Mouse (Mus musculus) thymus, postnatal 4 days (tissue): ENCODE measurements around the gene Zfp804a.

Source experiments
- DNase-seq: peaks from one replicate; pipeline ENCODE4 v3.0.0; 2021

The Zfp804a gene

DNA sequence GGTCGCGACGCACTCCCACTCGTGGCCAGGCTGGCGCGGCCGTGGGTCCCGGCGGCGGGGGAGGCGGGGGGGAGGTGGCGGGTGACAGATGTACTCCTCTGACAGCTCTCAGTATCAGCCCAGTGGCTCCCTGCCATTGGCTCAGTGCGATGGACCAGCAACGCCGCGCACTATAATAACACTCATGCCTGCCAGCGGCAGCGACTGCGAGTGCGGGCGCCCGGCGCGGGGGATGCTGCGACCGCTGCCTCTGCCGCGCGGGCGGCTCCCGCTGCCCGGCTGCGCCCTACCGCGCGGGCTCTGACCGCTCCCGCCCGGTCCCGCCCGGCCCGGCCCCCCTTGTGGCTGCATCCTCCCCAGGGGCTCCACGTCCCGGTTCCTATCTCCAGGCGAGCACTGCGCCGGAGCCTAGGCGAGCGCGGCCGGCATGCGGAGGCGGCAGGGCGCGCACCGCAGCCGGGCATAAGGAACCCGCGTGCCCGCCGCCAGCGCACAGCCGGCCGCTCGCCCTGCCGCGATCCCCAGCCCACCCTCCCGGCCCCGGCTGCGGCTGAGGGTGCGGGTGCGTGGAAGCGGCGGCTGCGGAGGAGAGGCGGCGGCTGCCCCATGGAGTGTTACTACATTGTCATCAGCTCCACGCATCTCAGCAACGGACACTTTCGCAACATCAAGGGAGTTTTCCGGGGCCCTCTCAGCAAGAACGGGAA lies at the start of gene Zfp804a:
Zfp804a (plus strand) TSS at position 38 of the 707 bp plus-strand sequence.
- DNase-seq = no peak

DNA sequence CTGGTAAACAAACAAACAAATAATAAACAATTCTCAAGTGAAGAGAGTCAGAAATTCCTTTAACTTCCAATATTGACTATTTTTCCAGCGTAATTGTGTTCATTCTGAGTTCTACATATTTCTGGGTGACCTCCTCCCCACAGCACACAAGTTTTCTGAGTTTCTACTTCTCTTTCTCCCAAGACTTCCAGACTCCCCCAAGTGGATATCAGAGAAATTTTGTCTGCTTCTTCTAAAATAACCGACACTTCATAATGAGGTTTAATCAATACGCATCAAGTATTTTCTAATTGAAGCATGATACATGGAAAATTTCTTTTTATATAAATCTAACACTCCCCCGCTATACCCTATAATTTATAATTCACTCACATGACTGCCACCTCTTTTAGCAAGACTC lies 1.4 kb upstream of the Zfp804a start:
- DNase-seq = no peak

DNA sequence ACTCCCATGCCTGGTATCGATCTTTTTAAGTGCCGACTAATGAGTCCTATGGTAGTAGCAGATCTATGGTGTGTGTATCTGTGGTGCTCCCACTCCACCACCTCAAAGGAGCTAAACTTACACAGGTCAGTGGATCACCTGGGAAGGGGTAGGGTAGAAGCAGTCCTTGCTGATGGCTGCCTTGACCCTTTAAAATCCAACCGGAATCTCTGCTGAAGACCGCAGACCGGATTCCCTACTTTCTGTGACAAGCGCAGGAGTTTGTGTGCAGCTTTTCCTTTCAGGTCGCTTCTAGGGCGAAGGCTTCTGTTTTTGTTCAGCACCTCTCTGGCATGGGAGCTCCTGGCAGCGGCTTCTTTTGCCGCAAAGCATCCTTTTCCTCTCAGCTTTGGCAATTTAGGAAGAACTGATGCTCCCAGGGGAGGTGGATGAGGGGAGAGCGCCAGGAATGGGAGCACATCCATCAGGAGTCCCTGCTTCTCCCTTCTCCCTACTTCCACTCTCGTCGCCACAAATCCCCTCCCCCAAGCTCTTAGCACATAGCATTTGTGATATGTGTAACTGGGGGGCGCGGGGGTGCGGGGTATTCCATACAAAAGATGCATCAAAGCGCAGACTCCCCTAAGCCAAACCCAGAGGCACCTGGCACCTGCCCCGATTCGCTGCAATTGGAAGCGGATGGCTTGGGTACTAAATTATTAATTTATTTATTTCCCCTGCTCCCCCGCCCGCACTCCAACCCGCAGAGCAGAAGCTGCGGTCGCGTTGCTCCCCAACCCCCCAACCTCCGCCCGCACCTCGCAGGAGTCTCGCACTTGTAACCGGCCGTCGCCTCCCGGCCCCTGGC lies 461 bp upstream of the Zfp804a start:
- DNase-seq = peak; percentile 10

DNA sequence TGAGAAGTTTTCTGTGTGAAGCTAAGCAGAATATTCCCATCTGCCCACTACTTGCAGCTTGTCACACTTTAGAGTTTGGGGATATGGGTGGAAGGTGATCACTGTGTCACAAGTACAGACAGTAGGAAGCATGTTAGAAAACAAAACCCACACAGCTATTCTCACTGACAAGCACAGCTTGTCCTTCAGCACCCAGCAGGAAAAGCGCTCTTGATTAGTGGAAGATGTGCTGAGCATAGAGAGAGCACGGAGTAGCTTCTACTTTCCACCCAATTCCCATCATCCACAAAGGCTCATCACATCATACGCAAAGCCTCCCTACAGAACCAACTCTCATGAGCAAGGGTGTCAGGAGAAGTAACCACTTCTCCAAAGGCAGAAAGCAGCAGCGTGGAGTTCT lies 1.4 kb downstream of the Zfp804a start:
- no peak for DNase-seq

DNA sequence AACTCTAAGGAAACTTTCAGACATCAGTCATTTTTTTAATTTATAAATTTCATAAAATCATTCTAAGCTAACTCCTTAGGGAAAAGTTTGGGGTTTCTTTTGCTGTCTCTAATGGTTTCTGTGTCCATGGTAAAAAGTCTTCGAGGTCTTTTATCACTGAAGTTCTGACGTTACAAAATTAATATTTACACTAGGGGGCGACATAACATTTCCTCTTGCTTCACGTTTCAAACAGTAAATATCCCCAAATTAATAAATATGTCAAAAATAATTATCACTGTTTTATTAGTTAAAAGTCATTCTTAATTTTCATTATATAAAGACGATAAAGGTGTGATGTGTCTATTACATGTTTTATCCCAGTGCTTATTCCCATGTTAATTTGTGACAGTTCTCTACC lies 11.6 kb downstream of the Zfp804a start:
- no peak for DNase-seq

DNA sequence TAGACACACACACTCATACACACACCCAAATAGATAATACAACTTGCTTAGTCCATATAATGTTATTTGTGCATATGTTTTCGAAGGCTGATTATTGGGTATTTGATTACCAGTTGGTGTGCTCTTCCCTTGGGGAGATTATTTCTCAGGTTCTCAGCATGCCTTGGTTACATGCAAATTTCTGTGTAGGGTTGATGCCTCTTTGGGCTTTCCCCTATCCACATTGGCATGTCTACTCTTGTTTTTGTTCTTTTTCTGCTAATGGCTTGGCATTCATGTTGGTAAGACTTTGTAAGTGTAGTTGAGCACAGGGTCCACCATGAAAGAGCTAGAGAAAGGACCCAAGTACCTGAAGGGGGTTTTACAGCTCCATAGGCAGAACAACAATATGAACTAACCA lies 14.9 kb downstream of the Zfp804a start:
- DNase-seq = no peak

DNA sequence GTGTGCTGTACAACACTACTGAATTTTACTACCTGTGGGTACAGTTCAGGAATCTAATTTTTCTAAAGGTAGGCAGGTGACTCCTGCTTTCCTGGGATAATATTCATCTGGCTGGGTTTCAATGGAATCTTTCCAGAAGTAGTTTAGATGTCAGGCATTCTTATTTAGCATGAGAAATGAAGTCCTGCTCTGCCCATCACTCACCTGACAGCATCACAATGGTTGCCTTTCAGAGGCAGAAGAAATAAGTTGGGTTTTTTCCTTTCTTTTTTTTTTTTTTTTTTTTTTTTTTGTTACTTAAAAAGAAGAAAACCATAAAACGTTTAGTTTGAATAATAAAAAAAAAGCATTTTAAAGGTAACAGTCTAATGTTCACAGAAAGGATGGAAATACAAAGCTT lies 16.1 kb downstream of the Zfp804a start:
- no peak for DNase-seq

DNA sequence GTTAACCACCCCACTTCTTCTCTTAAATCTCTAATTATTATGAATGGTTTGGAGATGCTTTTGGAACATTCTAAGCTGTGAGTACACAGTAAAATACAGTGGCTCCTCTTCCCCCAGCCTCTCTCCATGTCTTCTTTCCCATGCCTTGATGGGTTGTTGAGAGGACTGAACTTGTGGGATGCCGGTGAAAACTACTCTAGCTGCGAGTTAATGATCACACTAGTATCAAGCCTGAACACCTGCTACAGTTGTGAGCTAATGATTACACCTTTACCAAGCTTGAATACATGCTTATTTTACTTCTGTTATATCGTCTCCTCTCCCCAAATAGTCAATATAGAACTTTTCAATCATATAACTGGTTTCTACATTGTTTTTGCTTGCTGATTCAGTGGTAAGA lies 23.9 kb downstream of the Zfp804a start:
- DNase-seq = no peak

DNA sequence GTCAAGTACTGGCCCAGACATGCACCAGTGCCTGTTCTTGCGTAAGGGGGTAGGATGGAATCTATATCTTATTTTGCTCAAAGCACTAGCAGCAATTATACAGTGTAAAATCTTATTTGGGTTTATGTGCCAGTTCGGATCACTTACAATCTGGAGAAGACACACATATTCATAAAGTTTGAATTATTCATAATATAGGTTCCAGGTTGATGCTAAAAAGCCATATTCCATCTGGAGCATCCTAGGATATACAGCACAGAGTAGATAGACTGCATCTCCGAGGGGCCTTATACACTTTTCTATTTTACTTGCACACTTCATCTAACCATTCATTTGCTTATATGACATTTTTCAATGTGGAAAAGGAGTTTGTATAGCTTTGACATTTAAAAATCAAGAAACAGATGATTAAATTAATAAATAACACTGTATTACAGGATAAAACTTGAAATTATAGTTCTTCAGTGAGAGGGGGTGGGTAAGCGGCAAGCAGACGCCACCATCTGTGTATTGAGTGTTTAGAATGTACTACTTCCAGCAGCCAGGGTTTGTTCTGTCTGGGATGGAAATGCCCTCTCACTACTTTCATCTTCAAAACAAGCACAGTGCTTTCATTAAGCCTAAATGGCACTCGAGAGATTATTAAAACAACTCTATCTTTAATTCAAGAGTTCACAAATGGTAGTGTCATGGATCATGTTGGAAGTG lies 25.4 kb downstream of the Zfp804a start:
- no peak for DNase-seq

DNA sequence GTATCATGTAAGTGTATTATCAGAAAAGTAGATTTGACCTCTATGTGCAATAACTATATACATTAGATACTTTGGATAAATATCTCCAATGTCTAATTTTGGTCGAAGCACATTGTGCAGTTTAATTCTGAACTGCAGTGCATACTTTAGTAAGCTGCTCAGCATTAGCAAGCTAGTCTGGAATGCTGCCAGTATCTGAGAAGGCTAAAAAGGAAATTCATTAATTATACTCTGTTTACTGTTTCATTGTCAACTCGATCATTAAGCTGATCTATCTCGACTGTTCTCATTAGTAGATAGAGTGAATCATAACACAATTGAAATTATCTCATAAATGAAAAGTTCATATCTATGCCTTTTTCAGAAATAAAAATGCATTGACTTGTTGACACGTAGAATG lies 27.7 kb downstream of the Zfp804a start:
- DNase-seq = no peak

DNA sequence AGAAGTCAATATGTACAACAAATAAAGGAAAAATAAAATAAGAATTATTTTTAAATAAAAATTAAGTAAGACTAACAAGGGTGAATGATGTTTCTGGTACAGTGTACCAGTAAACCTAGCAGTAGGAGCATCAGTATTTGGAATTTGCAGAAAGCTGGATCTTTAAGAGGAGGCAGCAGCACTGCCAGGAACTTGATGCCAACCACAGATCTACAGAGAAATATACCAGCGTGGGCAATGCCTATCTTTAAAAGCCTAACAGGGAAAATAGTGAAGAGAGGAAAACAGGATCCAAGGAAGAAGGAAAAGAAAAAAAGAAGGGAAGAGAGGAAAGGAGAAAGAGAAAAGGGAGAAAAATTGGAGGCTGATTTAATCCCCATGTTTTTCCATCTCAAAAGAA lies 60.1 kb downstream of the Zfp804a start:
- DNase-seq = no peak

DNA sequence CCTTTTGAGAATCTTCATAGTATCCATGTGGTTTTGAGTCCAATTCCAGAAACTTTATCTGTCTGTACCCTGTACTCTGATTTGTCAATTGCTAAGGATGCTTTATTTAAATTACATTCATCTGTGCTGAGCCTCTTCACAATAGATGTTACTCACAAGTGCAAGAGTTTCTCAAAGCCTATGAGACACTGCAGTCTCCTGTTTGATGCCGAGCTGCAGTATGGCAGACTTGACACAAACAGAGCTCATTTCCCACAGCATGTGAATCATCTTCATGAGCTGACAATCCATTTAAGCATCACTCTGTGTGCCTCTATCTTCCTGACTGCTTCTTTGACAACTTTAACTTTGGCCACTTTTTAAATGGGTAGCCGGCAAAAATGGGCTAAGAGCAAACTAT lies 60.6 kb downstream of the Zfp804a start:
- DNase-seq = no peak

DNA sequence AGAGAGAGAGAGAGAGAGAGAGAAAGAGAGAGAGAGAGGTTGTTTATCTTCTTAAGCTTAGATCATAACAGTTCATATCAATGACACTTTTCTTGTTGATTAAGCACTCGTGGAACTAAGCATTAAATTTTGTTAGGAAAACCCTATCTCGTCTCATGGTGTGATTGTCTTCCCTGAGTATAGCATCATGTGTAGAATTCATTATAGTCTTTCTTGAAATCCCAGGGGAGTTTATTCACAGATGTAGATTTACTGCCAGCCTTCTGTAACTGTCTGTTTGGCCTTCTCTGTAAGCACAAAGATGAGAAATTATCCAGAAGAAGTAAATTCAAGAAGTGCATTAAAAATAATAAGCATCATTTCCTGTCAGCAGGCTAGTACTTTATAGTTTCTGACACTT lies 66.6 kb downstream of the Zfp804a start:
- no peak for DNase-seq

DNA sequence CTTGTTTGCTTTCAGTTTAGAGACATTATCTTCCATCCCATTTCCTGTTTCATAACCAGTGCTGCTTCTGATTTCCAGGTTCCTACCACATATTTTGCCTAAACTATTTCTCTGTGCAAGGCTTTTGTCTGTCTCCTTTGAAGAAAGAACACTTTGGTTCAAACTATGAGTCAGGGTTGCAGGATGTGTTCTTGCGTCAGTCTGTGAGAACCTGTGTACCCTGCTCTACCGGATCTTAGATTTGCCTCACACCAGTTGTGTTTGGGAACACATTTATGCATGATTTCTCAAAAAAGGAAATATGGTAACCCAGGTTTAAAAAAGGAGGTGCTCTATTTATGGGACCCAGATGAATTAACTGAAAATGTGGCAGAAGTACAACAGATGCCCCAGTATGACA lies 125.7 kb downstream of the Zfp804a start:
- no peak for DNase-seq

DNA sequence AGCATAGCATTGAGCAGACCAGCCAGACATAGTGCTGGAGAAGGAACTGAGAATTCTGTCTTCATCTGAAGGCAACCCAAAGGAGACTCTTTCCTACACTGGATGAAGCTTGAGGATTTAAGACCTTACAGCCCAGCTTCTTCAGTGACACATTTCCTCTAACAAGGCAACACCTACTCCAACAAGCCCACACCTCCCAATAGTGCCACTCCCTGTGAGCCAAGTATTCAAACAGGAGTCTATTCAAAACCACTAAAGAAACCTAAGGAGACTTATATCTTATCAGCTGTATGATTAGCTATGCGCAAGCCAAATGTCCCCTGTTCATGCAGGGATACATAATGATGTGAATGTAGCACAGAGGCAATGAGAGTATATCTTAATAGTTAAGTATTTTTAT lies 128.0 kb downstream of the Zfp804a start:
- no peak for DNase-seq

DNA sequence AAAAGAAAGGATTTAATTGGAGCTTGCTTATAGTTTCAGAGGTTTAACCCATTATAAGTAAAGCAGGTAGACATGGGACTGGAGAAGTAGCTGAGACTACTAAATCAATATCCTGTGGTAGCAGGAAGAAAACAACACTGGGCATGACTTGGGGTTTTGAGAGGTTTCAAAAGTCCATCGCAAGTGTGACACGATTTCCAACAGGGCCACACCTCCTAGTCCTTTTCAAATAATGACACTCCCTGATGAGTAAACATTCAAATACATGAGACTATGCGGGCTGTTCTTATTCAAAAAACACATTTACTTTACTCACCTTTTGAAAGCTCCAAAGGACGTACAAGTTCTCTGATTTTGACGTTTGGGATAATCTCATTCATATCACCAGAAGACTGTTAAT lies 146.9 kb downstream of the Zfp804a start:
- DNase-seq = no peak

DNA sequence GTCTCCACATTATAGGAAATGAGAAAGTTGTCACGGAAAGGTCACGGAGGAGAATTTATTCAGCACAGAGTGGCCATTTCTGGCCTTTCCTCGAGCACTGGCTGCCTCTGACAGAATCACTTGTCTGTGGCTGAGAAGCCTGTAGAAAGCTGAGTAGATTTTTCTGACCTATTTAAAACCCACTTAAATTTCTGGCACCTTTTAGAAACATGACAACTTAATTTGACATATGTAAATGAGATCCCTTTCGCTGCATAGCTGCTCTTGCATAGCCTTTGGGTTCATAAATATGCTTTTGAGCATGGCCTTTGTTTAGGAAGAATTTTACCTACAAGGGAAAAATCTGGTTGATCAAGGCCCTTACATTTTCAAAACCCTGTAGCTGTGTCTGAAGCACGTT lies 147.6 kb downstream of the Zfp804a start:
- no peak for DNase-seq

DNA sequence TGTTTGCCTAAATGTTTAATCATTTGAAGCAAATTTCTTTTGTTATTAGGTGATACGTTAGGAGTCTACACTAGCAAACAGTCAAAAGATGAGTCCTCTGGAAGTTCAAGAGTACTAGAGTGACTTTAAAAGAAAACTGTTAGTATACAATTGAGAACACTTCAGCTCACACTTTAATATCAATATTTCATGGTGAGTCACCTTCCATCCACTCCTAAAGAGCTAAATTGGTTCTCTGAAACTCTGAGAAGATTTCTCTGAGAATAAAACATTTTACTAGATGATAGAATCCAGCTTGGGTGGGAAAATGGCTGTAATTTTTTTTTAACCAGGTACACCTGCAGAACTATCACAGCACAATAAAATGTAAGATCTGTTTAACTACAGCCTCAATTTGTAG lies 157.6 kb downstream of the Zfp804a start:
- no peak for DNase-seq

DNA sequence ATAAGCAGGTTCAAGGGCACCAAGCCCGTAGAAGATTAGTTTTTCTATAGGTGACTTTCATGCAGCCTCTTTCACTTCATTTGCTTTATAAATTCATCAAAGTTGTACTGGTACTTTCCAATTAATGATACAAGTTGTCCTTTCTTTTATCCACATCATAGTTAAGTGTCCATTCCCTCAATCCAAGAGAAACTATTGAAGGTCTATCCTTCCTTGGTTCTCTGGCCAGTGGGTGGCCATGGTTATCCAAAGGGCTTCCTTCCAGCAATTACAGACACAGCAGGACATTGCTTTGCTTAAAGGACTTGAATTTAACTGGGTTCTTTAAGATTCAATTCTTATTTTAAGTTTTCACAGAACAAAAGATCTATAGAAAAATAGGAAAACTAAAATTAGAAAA lies 158.9 kb downstream of the Zfp804a start:
- DNase-seq = no peak

DNA sequence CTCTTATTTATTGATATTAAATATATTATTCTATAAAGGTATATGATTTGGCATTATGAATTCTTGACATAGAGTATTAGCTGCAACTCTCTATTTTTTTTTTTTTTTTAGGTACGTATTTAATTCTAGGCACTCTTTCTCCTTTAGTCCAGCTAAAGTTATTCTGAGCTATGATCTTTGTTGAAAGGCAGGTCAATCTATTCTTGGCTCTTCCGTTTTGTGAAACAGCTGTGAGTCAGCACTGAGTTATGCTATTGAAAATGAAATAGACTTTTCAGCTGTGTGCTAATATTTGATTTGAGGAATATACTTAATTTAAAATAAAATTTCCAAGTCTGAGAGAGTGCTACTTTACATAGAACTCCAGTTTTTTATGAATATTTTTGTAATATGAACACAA lies 164.9 kb downstream of the Zfp804a start:
- DNase-seq = no peak

DNA sequence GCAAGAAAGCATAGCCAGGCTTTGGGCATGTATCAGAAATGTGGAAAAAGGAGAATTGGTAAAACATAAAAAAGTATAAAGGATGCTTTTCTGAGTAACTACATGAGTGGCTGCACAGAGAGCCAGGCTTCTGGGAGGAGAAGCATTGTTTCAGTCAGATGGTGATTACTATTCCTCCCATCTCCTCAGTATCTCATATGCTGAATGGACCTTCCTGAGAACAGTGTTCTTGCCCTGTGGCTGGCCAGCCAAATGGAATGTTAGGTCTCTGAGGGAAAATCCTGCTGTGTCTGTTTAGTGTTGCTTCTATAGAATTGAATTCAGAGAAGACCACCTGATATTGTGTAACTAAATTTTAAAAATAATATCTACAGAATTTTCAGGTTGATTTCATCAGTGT lies 193.0 kb downstream of the Zfp804a start:
- DNase-seq = no peak

DNA sequence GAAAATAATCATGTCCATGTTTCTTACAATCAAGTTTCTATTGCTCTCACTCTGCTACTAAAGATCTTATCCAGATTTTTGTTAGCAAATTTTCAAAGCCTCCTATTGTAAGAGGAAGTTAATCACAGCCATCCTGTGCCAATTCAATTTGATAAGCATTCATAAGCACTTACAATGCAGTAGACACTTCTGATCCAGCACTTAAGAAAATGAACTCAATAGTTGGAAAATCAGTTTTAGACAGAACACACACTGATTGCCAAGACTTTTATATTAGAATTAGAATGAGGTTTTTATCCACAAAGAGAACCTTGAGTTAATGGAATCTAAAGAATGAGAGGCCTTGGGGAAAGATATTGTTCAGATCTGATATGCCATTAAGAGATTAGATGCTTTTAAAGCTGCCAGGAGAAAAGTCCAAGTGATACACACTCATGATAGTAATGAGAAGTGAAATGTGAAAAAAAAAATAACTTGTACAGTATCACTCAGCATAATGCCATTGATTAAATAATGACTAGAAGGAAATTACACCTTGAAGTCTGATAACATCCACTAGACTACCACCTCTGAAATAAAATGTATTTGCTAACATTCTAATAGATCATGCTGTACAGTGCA lies 194.0 kb downstream of the Zfp804a start:
- DNase-seq = no peak

DNA sequence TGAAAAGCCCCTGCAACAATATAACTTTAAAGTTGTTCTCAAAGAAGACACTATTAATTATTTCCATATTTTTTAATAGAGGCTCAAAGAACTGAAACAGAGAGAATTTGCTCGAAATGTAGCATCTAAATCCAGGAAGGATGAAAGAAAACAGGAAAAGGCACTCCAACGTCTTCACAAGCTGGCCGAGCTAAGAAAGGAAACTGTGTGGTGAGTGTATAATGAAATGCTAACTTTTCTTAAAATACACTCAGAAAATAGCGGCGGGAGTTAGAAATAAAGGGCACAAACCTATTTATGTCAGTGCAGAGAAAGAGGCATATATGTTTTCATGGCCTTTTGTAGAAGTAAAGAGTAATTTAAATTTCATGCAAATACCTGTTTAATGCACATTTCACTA lies 200.4 kb downstream of the Zfp804a start:
- no peak for DNase-seq
